Mouse (Mus musculus) bone marrow, adult 2 months (tissue): Measurements from ENCODE around the gene Plscr3. TPM values are rescaled to one million over a fixed set of nuclear protein-coding genes. Genes with fewer than 3 reads are reported as not detected.

Source experiments
- H3K27ac ChIP-seq: fragments of 200-500 bp; 2 replicates; pipeline ENCODE4 v1.5.1; 2012; ENCODE audit warnings: low read depth, mild to moderate bottlenecking, control low read depth, inconsistent platforms, low read length; ENCODE audit not compliant: control insufficient read depth, poor library complexity, insufficient read depth
- H3K4me1 ChIP-seq: fragments of 200-500 bp; 2 replicates; pipeline ENCODE4 v1.6.1; 2011; ENCODE audit warnings: low read length; ENCODE audit not compliant: control insufficient read depth, insufficient read depth
- H3K4me3 ChIP-seq: fragments of 200-500 bp; replicated peaks from 2 replicates; pipeline ENCODE3; 2011; ENCODE audit warnings: mild to moderate bottlenecking, low read depth, low read length, control low read depth; ENCODE audit not compliant: control insufficient read depth
- CTCF ChIP-seq: fragments of 200-500 bp; IDR thresholded peaks from 2 replicates; pipeline ENCODE4 v1.5.1; 2011; ENCODE audit warnings: low read length, control low read depth; ENCODE audit not compliant: control insufficient read depth, insufficient read depth
- POLR2A ChIP-seq: fragments of 200-500 bp; IDR thresholded peaks from 2 replicates; pipeline ENCODE4 v1.6.1; 2011; ENCODE audit warnings: low read depth, mild to moderate bottlenecking, control low read depth, low read length, borderline replicate concordance; ENCODE audit not compliant: control insufficient read depth
- WGBS: fragments of 180-500 bp; shearing (Covaris S2); methylation state at CpG from one replicate; pipeline ENCODE4 v1.1.7; 2018; 5-methylcytosine and 5-hydroxymethylcytosine counted together
- polyA plus RNA-seq: library from polyadenylated mRNA; stranded (reverse); fragments of >200 nt; gene quantifications from 2 replicates; pipeline ENCODE4 v1.2.4, GENCODE M21; 2011; ENCODE audit warnings: low replicate concordance; ENCODE audit not compliant: missing spikeins, insufficient read depth, insufficient read length

The Plscr3 gene
- polyA plus RNA-seq, 1 experiment: 50.9 TPM

GRCm38 (mm10) chr11:69878399-69878798, 32.2 kb downstream of the Plscr3 start:
- Histone ChIP-seq H3K4me3 (no peak overlapping the region), H3K4me1 (peaks cover 4% of the 10 kb centered on the region), H3K27ac (no peak overlapping the region)
- 81% methylated on average over 3 of the region's 3 CpGs for WGBS
- TF ChIP-seq POLR2A: no peak
- TF ChIP-seq CTCF: no peak

- WGBS: 66% methylated on average over 6 of the region's 6 CpGs
- Histone ChIP-seq H3K4me3 (no peak overlapping the region), H3K27ac (no peak overlapping the region), H3K4me1 (peaks cover 4% of the 10 kb centered on the region)
- TF ChIP-seq CTCF: no peak
- TF ChIP-seq POLR2A: no peak
Observed at GRCm38 (mm10) chr11:69878952-69879351, 32.8 kb downstream of the Plscr3 start.

GRCm38 (mm10) chr11:69879711-69880110, 33.5 kb downstream of the Plscr3 start:
- no peak for TF ChIP-seq CTCF
- no peak for TF ChIP-seq POLR2A
- WGBS: 93% methylated on average over 15 of the region's 15 CpGs
- H3K4me1 ChIP-seq: peaks cover 4% of the 10 kb centered on the region
- H3K4me3 ChIP-seq: no peak overlapping the region
- no peak overlapping the region for H3K27ac ChIP-seq

- peaks cover 4% of the 10 kb centered on the region for H3K4me1 ChIP-seq
- no peak for TF ChIP-seq POLR2A
- TF ChIP-seq CTCF: peak; percentile 85
Observed at GRCm38 (mm10) chr11:69880506-69880852, 34.3 kb downstream of the Plscr3 start.

GRCm38 (mm10) chr11:69880853-69881603, 34.9 kb downstream of the Plscr3 start, which contains the start of gene Kctd11:
Gene Kctd11 (minus strand): TSS chr11:69881406.
- Histone ChIP-seq H3K27ac (peak within 1 kb of the TSS; percentile 93), H3K4me1 (peaks cover 4% of the 10 kb centered on the region), H3K4me3 (peak within 1 kb of the TSS; percentile 69)
- WGBS: under 1% methylated on average over 46 of the region's 46 CpGs
- TF ChIP-seq CTCF (peak; percentile 44), POLR2A (peak; percentile 73; the same call in 1 of the 2 replicates)

More at GRCm38 (mm10) chr11:69880506-69880852, 34.3 kb downstream of the Plscr3 start:
- 2% methylated on average over 18 of the region's 18 CpGs for WGBS
- H3K27ac ChIP-seq: peak overlapping the region; percentile 93
- peak overlapping the region; percentile 69 for H3K4me3 ChIP-seq

- H3K27ac ChIP-seq: peak overlapping the region; percentile 93
- 78% methylated on average over 21 of the region's 21 CpGs for WGBS
Observed at GRCm38 (mm10) chr11:69881787-69882670, 35.9 kb downstream of the Plscr3 start.

GRCm38 (mm10) chr11:69883066-69883465, 36.9 kb downstream of the Plscr3 start:
- no peak overlapping the region for H3K4me3 ChIP-seq
- WGBS: 80% methylated on average over 4 of the region's 4 CpGs
- peaks cover 4% of the 10 kb centered on the region for H3K4me1 ChIP-seq
- TF ChIP-seq POLR2A (no peak), CTCF (peak; percentile 65)
- no peak overlapping the region for H3K27ac ChIP-seq

More at GRCm38 (mm10) chr11:69881787-69882670, 35.9 kb downstream of the Plscr3 start:
- H3K4me3 ChIP-seq: no peak overlapping the region
- H3K4me1 ChIP-seq: peaks cover 4% of the 10 kb centered on the region
- TF ChIP-seq CTCF (no peak), POLR2A (no peak)

- no peak for TF ChIP-seq CTCF
- TF ChIP-seq POLR2A: no peak
Observed at GRCm38 (mm10) chr11:69883527-69884151, 37.5 kb downstream of the Plscr3 start.

More at GRCm38 (mm10) chr11:69883527-69884151, 37.5 kb downstream of the Plscr3 start:
- H3K27ac ChIP-seq: no peak overlapping the region
- H3K4me3 ChIP-seq: no peak overlapping the region
- 66% methylated on average over 8 of the region's 8 CpGs for WGBS
- peaks cover 4% of the 10 kb centered on the region for H3K4me1 ChIP-seq
